Mouse (Mus musculus): ENCODE data around the gene Hpn. TPM values are rescaled to one million over a fixed set of nuclear protein-coding genes. Genes with fewer than 3 reads are reported as not detected.

Gene Hpn
- polyA plus RNA-seq, 1 experiment from 2014 or later, result 0.49 TPM

DNA sequence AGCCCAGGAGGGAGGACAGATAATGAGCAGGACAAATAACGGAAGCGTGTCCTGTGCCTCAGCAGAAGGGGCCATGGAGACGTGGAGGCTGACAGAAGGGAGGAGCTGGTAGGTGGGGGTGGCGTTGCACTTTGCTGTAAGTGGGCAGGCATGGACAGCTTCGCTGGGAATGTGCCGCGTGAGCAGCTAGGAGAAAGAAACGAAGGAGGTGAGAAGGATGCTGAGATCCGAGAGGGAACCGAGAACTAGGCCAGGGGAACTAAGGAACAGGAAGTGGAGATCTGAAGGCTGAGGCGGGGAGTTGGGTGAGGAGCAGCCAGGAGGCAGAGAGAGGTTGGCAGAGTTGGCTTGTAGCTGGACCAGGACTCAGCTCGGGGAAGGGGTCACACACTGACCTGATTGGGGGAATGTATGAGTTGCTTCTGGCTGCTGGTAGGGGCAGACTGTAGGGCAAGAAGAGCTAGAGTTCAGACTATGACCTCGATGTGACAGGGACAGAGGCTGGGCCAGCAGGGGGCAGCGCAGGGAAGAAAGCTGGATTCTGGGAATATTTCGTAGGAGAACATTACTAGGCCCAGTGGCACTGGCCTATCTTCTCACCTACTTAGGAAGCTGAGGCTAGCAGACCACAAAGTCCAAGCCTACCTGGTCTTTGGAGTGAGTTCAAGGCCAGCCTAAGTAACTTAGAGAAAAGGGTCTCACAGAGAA, 9.9 kb downstream of the Hpn start:
- H3K4me3 ChIP-seq (replicated peaks), result no peak overlapping the region
- no peak overlapping the region for H3K9ac ChIP-seq
- H3K27me3 ChIP-seq, result no peaks in the 10 kb centered on the region
- no peak overlapping the region for H3K4me2 ChIP-seq
- no peak overlapping the region for H3K27ac ChIP-seq
- H3K4me1 ChIP-seq, result no peaks in the 10 kb centered on the region
- H3K36me3 ChIP-seq (replicated peaks), result no peaks in the 10 kb centered on the region
- 72% methylated on average over 15 of the region's 15 CpGs for WGBS
- no peaks in the 10 kb centered on the region for H3K9me3 ChIP-seq
- no peak for ATAC-seq (ENCODE audit: low FRiP score)

DNA sequence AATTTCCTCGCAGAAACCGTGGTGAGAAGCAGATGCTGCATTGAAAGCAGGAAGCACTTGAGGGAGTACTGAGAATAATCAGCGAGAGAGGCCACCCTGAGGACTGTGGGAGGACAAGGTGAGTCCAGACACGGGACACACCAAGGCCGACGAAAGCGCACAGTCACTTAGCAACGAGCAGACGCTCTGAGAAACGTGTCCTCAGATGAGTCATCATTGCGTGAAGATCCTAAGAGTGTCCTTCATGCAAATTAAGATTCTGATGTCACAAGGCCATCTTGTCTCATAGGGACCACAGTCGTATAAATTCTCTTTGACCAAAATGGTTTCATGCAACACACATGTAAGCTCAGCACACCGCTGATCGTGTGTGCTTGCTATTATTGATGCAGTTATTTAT, 14.3 kb downstream of the Hpn start:
- no peak overlapping the region for H3K9ac ChIP-seq
- 84% methylated on average over 14 of the region's 14 CpGs for WGBS
- ATAC-seq (ENCODE audit: low FRiP score), result no peak

DNA sequence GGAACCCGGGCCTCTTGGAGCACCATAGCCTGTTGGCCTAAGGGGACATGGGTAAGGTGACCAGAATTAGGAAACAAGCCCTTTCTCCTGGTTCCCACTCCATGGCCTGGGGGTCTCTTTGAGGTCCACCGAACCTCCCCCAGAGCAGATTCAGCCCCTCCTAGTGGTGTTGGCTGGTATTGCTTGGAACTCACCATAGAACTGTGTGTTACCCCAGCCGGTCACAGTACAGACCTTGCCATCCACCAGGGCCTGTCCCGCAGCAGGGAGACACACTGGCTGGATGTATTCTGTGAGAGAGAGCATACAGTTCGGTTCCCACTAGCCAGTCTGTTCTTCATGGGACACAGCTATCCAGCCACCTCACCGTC, 15.5 kb downstream of the Hpn start:
- no peak for ATAC-seq (ENCODE audit: low FRiP score)
- Histone ChIP-seq H3K4me2 (no peak overlapping the region), H3K4me3 (replicated peaks) (no peak overlapping the region), H3K4me1 (0 out of 2 replicates have a peak, but pooled peaks cover 4% of the 10 kb centered on the region), H3K27ac (no peak overlapping the region), H3K36me3 (replicated peaks) (no peaks in the 10 kb centered on the region), H3K9ac (no peak overlapping the region), H3K27me3 (no peaks in the 10 kb centered on the region), H3K9me3 (no peaks in the 10 kb centered on the region)
- WGBS, result 84% methylated on average over 6 of the region's 6 CpGs

More for the DNA sequence above, 14.3 kb downstream of the Hpn start:
- no peaks in the 10 kb centered on the region for H3K36me3 ChIP-seq (replicated peaks)
- no peak overlapping the region for H3K4me2 ChIP-seq
- H3K4me1 ChIP-seq, result 0 out of 2 replicates have a peak, but pooled peaks cover 4% of the 10 kb centered on the region
- H3K27me3 ChIP-seq, result no peaks in the 10 kb centered on the region
- H3K4me3 ChIP-seq (replicated peaks), result no peak overlapping the region
- H3K27ac ChIP-seq, result no peak overlapping the region
- H3K9me3 ChIP-seq, result no peaks in the 10 kb centered on the region

DNA sequence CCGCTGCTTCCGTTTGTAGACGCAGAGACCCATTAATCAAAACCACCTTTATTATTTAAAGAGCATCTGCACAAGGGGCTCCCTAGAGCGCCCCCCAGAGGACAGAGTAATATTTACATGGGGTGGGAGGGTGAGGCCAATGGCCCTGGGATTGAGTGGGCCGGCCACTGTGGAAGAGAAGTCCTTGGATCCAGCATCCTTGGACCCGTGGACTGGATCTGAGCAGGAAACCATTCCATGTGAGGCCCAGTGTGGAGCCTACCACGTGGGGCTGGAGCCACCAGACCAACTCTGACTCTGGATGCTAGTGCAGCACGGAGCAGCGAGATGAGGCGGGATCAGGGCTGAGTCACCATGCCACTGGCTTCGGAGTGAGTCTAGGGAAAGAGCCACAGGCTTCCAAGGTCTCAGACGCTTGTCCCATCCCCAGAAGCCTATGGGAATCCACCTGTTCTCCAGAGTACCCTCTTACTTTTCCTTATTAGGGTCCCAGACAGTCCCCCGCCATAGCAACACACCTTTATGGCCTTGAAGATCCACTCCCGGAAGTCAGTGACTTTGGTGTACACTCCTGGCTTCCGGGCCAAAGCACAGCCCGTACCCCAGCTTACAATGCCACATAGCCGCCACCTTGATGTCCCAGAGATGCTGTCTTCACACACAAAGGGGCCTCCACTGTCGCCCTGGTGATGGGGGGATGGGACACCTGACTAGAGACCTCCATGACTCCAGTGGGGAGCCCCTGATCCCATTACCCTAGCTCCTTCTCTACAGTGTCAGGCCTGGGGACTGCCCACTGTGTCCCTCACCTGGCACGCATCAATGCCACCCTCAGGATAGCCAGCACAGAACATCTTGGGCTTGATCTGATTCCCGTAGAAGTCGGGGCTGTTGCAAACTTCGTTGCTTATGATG, 16.1 kb downstream of the Hpn start:
- Histone ChIP-seq H3K9ac (no peak overlapping the region), H3K4me2 (no peak overlapping the region), H3K27me3 (no peaks in the 10 kb centered on the region), H3K4me3 (replicated peaks) (no peak overlapping the region), H3K4me1 (0 out of 2 replicates have a peak, but pooled peaks cover 4% of the 10 kb centered on the region), H3K9me3 (no peaks in the 10 kb centered on the region), H3K36me3 (replicated peaks) (no peaks in the 10 kb centered on the region), H3K27ac (no peak overlapping the region)
- ATAC-seq (ENCODE audit: low FRiP score), result no peak
- WGBS, result 81% methylated on average over 22 of the region's 22 CpGs

DNA sequence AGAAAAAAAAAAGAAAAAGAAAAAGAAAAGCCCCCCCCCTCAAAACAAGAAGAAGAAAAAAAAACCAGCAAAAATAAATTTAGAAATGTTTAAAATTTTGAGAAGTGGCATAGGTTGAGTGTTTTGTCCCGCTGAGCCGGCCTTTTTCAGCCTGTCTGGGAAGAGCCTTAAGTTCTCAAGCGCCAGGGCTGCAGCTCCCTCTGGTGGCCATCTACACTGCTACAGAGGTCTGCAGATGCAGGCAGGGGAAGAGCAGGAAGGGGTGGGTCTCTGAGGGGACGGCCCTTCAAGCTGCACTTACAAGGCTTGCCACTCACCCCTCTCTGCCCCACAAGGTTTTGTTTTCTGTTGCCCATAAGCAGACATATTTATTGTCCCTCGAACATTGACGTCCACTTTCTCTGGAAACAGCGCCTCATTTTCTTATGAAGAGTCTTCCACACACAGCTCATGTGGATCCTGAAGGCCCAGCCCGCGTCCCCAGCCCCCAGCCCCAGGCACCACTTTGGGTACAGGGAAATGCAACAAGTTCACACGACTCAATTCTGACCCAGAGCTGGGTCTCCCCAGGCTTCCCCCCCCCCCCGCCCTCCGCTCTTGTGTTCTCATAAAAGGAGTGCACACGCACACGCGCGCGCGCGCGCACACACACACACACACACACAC, 17.4 kb downstream of the Hpn start:
- Histone ChIP-seq H3K9me3 (no peaks in the 10 kb centered on the region), H3K4me3 (replicated peaks) (peak overlapping the region; percentile 23), H3K27ac (no peak overlapping the region), H3K9ac (no peak overlapping the region), H3K36me3 (replicated peaks) (no peaks in the 10 kb centered on the region), H3K4me1 (0 out of 2 replicates have a peak, but pooled peaks cover 4% of the 10 kb centered on the region), H3K27me3 (no peaks in the 10 kb centered on the region), H3K4me2 (peak overlapping the region; percentile 43)
- 44% methylated on average over 19 of the region's 20 CpGs for WGBS
- peak; percentile 90 for ATAC-seq (ENCODE audit: low FRiP score)

DNA sequence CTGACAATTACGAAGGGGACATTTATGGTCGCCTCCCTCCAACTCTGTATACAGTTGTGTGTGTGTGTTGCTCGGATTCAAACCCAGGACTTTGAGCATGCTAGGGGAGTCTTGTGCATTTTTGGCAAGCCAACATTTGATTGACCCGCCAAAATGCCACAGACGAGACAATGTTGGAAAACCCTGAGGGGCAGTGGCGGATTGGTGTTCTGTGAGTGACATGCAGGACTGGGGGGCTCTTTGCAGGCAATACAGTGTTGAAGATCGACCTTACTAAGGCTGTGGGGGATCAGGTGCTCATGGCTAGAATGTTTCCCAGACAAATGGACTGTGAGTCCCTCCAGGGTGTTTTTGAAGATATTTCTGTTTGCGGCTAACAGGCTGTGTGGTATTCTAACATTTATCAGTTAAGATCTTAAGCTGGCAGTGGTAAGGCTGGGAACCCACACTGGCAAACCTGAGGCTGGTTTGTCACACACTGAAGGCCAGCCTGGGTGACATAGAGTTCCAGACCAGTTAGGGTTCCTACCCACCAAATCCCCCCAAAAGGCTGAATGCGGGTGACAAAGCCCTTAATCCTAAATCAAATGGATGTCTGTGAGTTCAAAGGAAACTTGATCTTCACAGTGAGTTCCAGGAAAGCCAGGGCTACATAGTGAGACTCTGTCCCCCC, 18.1 kb downstream of the Hpn start:
- WGBS, result 74% methylated on average over 9 of the region's 9 CpGs
- H3K36me3 ChIP-seq (replicated peaks), result no peaks in the 10 kb centered on the region
- H3K4me2 ChIP-seq, result no peak overlapping the region
- H3K9me3 ChIP-seq, result no peaks in the 10 kb centered on the region
- H3K4me3 ChIP-seq (replicated peaks), result no peak overlapping the region
- H3K4me1 ChIP-seq, result 0 out of 2 replicates have a peak, but pooled peaks cover 4% of the 10 kb centered on the region
- H3K27ac ChIP-seq, result no peak overlapping the region
- no peaks in the 10 kb centered on the region; the same call in 1 of the 2 replicates for H3K27me3 ChIP-seq
- no peak overlapping the region for H3K9ac ChIP-seq
- ATAC-seq (ENCODE audit: low FRiP score), result no peak

DNA sequence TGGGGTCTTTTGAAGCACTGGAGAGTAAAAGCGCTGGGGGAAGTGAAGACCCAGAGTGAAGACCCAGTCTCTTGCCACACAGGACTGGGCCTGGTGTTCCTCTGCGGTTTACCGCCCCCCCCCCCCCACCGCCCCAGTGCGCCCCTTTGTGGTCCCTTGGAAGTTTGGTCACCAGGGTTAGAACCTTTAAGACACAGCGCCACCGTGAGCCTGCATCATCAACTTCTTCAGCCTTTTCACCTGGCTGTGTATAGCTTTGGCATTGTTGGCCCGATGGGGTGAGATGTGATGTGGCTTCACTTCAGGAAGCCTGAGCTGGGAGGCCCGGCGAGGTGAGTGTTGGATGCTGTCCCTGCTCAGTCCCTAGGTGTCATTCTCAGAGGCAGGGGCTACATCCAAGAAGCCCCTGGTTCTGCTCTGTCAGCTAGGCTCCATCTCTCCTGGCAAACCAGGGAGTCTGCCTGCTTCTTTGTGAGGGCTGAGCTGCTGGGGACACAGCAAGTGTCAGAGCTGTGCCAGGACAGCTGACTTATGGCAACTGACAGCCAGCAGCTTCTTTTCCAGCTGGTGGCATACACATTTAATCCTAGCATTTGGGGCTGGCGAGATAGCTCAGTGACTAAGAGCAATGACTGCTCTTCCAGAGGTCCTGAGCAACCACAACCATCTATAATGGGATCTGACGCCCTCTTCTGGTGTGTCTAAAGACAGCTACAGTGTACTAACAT, 20.2 kb downstream of the Hpn start:
- H3K4me1 ChIP-seq, result 0 out of 2 replicates have a peak, but pooled peaks cover 4% of the 10 kb centered on the region
- H3K9ac ChIP-seq, result no peak overlapping the region
- H3K27me3 ChIP-seq, result peaks cover 3% of the 10 kb centered on the region; the same call in 1 of the 2 replicates
- H3K27ac ChIP-seq, result no peak overlapping the region
- no peaks in the 10 kb centered on the region for H3K36me3 ChIP-seq (replicated peaks)
- 24% methylated on average over 11 of the region's 12 CpGs for WGBS
- no peaks in the 10 kb centered on the region for H3K9me3 ChIP-seq
- ATAC-seq (ENCODE audit: low FRiP score), result no peak
- no peak overlapping the region for H3K4me3 ChIP-seq (replicated peaks)
- H3K4me2 ChIP-seq, result no peak overlapping the region

DNA sequence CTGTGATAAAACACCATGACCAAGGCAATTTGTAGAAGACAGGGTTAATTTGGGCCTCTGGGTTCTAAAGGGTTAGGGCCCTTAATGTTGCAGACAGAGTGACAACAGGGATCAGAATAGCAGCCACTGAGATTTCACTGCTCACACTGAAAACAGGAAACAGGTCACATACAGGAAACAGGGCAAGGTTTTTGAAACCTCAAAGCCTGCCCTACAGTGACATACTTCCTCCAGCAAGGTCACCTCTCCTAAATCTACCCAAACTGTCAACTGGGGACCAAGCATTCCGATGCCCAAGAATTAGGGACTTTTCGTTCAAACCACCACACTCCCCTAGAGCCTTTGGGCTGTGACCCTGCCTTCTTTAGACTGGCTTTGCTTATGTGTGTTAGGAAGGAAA, 25.4 kb downstream of the Hpn start:
- Histone ChIP-seq H3K27ac (no peak overlapping the region), H3K27me3 (peaks cover 3% of the 10 kb centered on the region; the same call in 1 of the 2 replicates), H3K9ac (no peak overlapping the region), H3K4me2 (no peak overlapping the region), H3K36me3 (replicated peaks) (no peaks in the 10 kb centered on the region), H3K4me3 (replicated peaks) (no peak overlapping the region), H3K9me3 (no peaks in the 10 kb centered on the region), H3K4me1 (peaks cover 7% of the 10 kb centered on the region)
- ATAC-seq (ENCODE audit: low FRiP score), result no peak
- 91% methylated on average over 2 of the region's 2 CpGs for WGBS

DNA sequence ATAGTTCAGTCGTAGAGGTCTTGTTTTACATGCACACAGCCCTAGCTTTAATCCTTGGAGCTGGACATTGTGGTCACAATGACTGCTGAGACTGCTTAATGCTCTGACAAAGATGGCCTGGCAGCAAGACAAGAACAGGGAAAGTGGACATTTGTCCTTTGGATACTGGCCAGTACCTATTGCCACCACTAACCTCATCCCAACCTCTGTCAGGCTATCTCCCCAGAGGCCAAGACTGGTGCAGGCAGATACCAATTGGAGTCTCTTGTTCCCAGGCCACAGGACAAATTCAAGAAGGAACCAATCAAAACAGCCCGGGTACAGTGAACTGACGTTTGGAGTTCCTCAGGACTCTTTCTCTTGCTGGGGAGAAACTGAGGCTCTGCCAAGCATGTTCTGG, 26.9 kb downstream of the Hpn start:
- Histone ChIP-seq H3K36me3 (replicated peaks) (no peaks in the 10 kb centered on the region), H3K4me1 (peaks cover 9% of the 10 kb centered on the region), H3K4me3 (replicated peaks) (no peak overlapping the region), H3K4me2 (no peak overlapping the region), H3K9me3 (no peaks in the 10 kb centered on the region), H3K27me3 (peaks cover 5% of the 10 kb centered on the region; the same call in 1 of the 2 replicates), H3K27ac (no peak overlapping the region), H3K9ac (no peak overlapping the region)
- ATAC-seq (ENCODE audit: low FRiP score), result no peak
- WGBS, result 71% methylated on average over 3 of the region's 3 CpGs

DNA sequence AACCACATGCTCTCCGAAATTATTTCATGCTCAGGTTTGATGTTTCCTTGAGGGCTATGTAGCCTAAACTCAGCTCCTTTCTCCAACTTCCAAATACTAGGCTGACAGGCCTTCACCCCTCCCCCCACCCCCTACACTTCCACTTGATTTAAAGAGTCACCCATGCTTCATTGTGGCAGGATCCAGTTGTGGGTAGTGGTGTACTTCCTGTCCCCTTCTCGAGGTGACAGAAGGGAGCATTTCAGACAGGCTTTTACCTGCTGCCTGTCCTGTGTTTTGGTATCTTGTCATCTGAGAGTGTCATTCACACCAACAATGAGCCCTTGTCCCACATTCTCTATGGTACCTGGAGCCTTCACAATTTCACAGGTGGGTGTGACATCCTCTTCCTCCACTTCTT, 27.8 kb downstream of the Hpn start:
- Histone ChIP-seq H3K4me3 (replicated peaks) (no peak overlapping the region), H3K27me3 (peaks cover 7% of the 10 kb centered on the region; the same call in 1 of the 2 replicates), H3K9me3 (no peaks in the 10 kb centered on the region), H3K9ac (no peak overlapping the region), H3K36me3 (replicated peaks) (no peaks in the 10 kb centered on the region), H3K4me2 (no peak overlapping the region), H3K27ac (no peak overlapping the region), H3K4me1 (peaks cover 15% of the 10 kb centered on the region)
- ATAC-seq (ENCODE audit: low FRiP score), result no peak
- WGBS, result 85% methylated on average over 2 of the region's 2 CpGs

DNA sequence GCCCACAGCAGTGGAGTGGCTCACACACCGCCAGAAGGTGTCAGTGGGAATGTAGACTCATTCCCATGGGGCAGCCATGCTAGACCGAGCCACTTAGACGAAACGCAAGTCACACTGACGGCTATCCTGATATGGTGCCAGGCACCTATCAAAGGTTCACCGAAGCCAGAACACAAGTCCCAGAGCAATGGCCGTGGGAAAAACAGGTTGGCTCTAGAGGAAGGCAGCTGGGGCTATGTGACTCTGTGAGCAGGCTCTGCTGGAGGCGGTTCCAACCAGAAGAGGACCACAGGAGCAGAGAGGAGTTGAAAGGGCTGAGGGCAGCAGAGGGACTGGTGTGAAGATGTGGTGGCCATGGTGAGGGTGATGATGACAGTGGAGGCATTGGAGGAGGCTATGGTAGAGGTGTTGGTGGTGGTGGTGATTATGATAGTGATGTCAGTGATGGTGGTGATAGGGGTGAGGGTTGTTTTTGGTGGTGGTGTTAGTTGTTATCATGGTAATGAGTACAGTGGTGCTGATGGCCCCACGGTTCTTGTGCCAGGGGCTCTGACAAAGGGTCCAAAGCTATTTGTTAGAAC, 28.8 kb downstream of the Hpn start:
- Histone ChIP-seq H3K27me3 (0 out of 2 replicates have a peak, but pooled peaks cover 4% of the 10 kb centered on the region), H3K4me1 (peaks cover 15% of the 10 kb centered on the region), H3K4me2 (no peak overlapping the region), H3K36me3 (replicated peaks) (no peaks in the 10 kb centered on the region), H3K4me3 (replicated peaks) (no peak overlapping the region), H3K9me3 (no peaks in the 10 kb centered on the region), H3K27ac (no peak overlapping the region), H3K9ac (no peak overlapping the region)
- ATAC-seq (ENCODE audit: low FRiP score), result no peak
- 85% methylated on average over 9 of the region's 9 CpGs for WGBS

Measured in forebrain, embryonic 12.5 days (tissue).